Mouse (Mus musculus) spleen, adult 12 weeks (tissue): Measurements from ENCODE around the gene Cldn14.
A peak's percentile ranks its signal among the peaks of the same experiment; 100 is the strongest.
"Not testable (repeated sequence)": the region's sequence is repeated elsewhere in the genome, so short reads cannot be mapped to it uniquely, and the experiment has no call there.

ENCODE experiments used
- DNase-seq: peaks from one replicate; pipeline ENCODE4 v3.0.0; 2022; ENCODE audit warnings: low spot score

Gene Cldn14

GRCm38 (mm10) chr16:94008737-94009136, at the start of gene Cldn14:
Gene Cldn14 (minus strand): TSS chr16:94008837.
- no peak for DNase-seq

- no peak for DNase-seq
Measured at GRCm38 (mm10) chr16:94055576-94055975, 46.9 kb upstream of the Cldn14 start.

- no peak for DNase-seq
Measured at GRCm38 (mm10) chr16:94055176-94055575, 46.5 kb upstream of the Cldn14 start.

- DNase-seq: no peak
Measured at GRCm38 (mm10) chr16:94050368-94050767, 41.7 kb upstream of the Cldn14 start.

GRCm38 (mm10) chr16:94044996-94045395, 36.4 kb upstream of the Cldn14 start:
- DNase-seq: no peak

- DNase-seq: no peak
Measured at GRCm38 (mm10) chr16:94043797-94044196, 35.2 kb upstream of the Cldn14 start.

- DNase-seq: no peak
Measured at GRCm38 (mm10) chr16:94041065-94041712, 32.6 kb upstream of the Cldn14 start.

- no peak for DNase-seq
Measured at GRCm38 (mm10) chr16:94040485-94040884, 31.8 kb upstream of the Cldn14 start.

GRCm38 (mm10) chr16:94038986-94039341, 30.3 kb upstream of the Cldn14 start:
- no peak for DNase-seq

GRCm38 (mm10) chr16:94038272-94038985, 29.8 kb upstream of the Cldn14 start:
- peak; percentile 27 for DNase-seq

GRCm38 (mm10) chr16:94037280-94037679, 28.6 kb upstream of the Cldn14 start:
- DNase-seq: no peak

- no peak for DNase-seq
Measured at GRCm38 (mm10) chr16:94034152-94034551, 25.5 kb upstream of the Cldn14 start.

- no peak for DNase-seq
Measured at GRCm38 (mm10) chr16:94032270-94032669, 23.6 kb upstream of the Cldn14 start.

- DNase-seq: no peak
Measured at GRCm38 (mm10) chr16:94023352-94024280, 15.0 kb upstream of the Cldn14 start.

- not testable (repeated sequence) for DNase-seq
Measured at GRCm38 (mm10) chr16:94019725-94020124, 11.1 kb upstream of the Cldn14 start.

GRCm38 (mm10) chr16:94017953-94018352, 9.3 kb upstream of the Cldn14 start:
- no peak for DNase-seq

GRCm38 (mm10) chr16:94014489-94015096, 6.0 kb upstream of the Cldn14 start:
- no peak for DNase-seq

- not testable (repeated sequence) for DNase-seq
Measured at GRCm38 (mm10) chr16:94013328-94014086, 4.9 kb upstream of the Cldn14 start.

- no peak for DNase-seq
Measured at GRCm38 (mm10) chr16:94011224-94011623, 2.6 kb upstream of the Cldn14 start.

GRCm38 (mm10) chr16:94010633-94011032, 2.0 kb upstream of the Cldn14 start:
- DNase-seq: no peak

- no peak for DNase-seq
Measured at GRCm38 (mm10) chr16:94010156-94010555, 1.5 kb upstream of the Cldn14 start.
